Mouse (Mus musculus) hindbrain, embryonic 11.5 days (tissue): ENCODE measurements around the gene Cyp17a1. TPM values are rescaled to one million over a fixed set of nuclear protein-coding genes. Genes with fewer than 3 reads are reported as not detected.

Experiments used
- ATAC-seq: fragments of 200-750 bp; cut with Nextera tagmentation; 2 replicates; pipeline ENCODE4 v1.8.0; 2017; ENCODE audit warnings: mild to moderate bottlenecking, moderate TSS enrichment, moderate library complexity; ENCODE audit not compliant: low FRiP score
- DNase-seq: peaks from one replicate; pipeline ENCODE4 v3.0.0-alpha.2; 2015; ENCODE audit warnings: low spot score
- H3K27ac ChIP-seq: fragments of 300-500 bp; sonication (generic); 2 replicates; pipeline ENCODE4 v1.5.1; 2014; ENCODE audit warnings: mild to moderate bottlenecking, low read depth, low read length
- H3K27me3 ChIP-seq: fragments of 300-500 bp; sonication (generic); 2 replicates; pipeline ENCODE4 v1.6.1; 2014; ENCODE audit warnings: mild to moderate bottlenecking, low read length, moderate library complexity, mixed read lengths; ENCODE audit not compliant: control insufficient read depth, insufficient read depth
- H3K36me3 ChIP-seq: fragments of 300-500 bp; sonication (generic); 2 replicates; pipeline ENCODE4 v1.6.1; 2014; ENCODE audit warnings: mild to moderate bottlenecking, low read length, moderate library complexity, mixed read lengths; ENCODE audit not compliant: control insufficient read depth, insufficient read depth
- H3K4me1 ChIP-seq: fragments of 300-500 bp; sonication (generic); replicated peaks from 2 replicates; pipeline ENCODE4 v1.6.1; 2014; ENCODE audit warnings: low read length, mixed read lengths; ENCODE audit not compliant: control insufficient read depth, insufficient read depth
- H3K4me2 ChIP-seq: fragments of 300-500 bp; sonication (generic); replicated peaks from 2 replicates; pipeline ENCODE4 v1.6.1; 2014; ENCODE audit warnings: mild to moderate bottlenecking, low read depth, low read length
- H3K4me3 ChIP-seq: fragments of 300-500 bp; sonication (generic); 2 replicates; pipeline ENCODE4 v1.5.1; 2014; ENCODE audit warnings: low read depth, low read length
- H3K9ac ChIP-seq: fragments of 300-500 bp; sonication (generic); 2 replicates; pipeline ENCODE4 v1.6.1; 2014; ENCODE audit warnings: low read depth, low read length
- H3K9me3 ChIP-seq: fragments of 300-500 bp; sonication (generic); 2 replicates; pipeline ENCODE4 v1.6.1; 2016; ENCODE audit warnings: low read length; ENCODE audit not compliant: control insufficient read depth
- WGBS: fragments of 180-500 bp; shearing (Covaris S2); extraction: QIAGEN DNeasy Blood & Tissue Kit; methylation state at CpG from one replicate; pipeline ENCODE4 v1.1.7; 2014; 5-methylcytosine and 5-hydroxymethylcytosine counted together
- polyA plus RNA-seq: library from polyadenylated mRNA; unstranded; fragments of >200 nt; fragmentation: Nextera tagmentation; extraction: Ambion mirVana; gene quantifications from 2 replicates; pipeline ENCODE4 v1.2.1, GENCODE M21; 2014

Cyp17a1 gene
- polyA plus RNA-seq, result 0.29 TPM in 1 of 2 replicates, not detected in the other

DNA sequence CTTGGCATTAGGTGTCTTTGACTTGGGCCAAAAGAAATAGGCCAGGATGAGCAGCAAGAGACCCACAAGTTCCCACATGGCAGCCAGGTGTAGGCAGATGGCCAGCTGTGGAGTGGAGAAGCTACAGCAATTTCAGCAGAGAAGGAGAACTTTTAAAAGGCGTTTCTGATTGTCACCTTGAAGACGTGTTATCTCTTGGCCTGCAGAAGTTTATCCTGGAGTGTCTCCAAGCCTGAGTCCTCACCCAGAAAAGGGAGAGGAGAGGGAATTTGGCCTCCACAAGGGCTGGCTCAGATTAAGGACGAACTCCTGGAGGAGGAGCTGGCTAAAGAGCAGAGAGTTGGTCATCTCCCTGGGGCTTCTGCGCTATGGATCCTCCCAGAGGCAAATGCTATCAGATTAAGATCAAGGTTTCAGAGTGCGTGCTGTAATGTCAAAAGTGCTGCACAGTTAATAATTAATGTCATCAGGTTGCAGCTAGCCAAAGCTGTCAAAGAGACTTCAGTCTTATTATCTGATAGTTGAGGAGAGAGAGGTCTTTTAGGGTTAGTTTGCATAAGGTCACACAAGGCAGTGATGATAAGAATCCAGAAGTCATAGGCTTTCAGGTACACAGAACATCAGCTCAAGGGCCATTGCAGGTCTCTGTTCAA lies at the start of gene Cyp17a1:
TSS of gene Cyp17a1 (minus strand) at position 407 of the 653 bp plus-strand sequence.
- no peaks in the 10 kb centered on the region for H3K4me1 ChIP-seq
- no peak within 1 kb of the TSS for H3K9ac ChIP-seq
- H3K36me3 ChIP-seq, result no peaks in the 10 kb centered on the region
- H3K9me3 ChIP-seq, result no peaks in the 10 kb centered on the region
- no peak within 1 kb of the TSS for H3K27ac ChIP-seq
- ATAC-seq (no peak), DNase-seq (no peak)
- H3K27me3 ChIP-seq, result no peaks in the 10 kb centered on the region
- 72% methylated on average over 5 of the region's 5 CpGs for WGBS
- no peak within 1 kb of the TSS for H3K4me3 ChIP-seq
- no peak within 1 kb of the TSS for H3K4me2 ChIP-seq

DNA sequence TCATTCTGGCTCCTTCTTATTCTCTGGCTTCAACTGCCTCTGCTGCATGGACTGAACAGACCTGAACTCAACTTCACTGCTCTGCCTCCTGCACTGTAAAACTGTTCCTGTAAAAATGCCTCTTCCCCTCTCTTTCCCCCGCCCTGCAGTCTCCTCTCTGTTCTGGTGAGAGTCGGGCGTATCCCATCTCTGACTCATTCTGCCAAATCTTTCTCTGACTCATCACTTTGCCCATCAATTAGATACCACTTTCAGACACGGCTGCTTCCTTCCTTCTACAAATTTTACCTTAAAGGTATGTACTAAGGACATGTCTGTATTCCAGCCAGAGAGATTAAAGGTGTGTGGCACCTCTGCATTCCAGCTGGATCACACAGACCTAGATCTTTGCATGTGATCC lies 45.2 kb upstream of the Cyp17a1 start:
- DNase-seq, result no peak
- Histone ChIP-seq H3K9ac (no peak overlapping the region), H3K9me3 (no peaks in the 10 kb centered on the region), H3K4me2 (no peak overlapping the region), H3K4me1 (no peaks in the 10 kb centered on the region), H3K4me3 (no peak overlapping the region), H3K36me3 (no peaks in the 10 kb centered on the region), H3K27me3 (no peaks in the 10 kb centered on the region), H3K27ac (no peak overlapping the region)
- ATAC-seq, result no peak
- 87% methylated on average over 4 of the region's 4 CpGs for WGBS

DNA sequence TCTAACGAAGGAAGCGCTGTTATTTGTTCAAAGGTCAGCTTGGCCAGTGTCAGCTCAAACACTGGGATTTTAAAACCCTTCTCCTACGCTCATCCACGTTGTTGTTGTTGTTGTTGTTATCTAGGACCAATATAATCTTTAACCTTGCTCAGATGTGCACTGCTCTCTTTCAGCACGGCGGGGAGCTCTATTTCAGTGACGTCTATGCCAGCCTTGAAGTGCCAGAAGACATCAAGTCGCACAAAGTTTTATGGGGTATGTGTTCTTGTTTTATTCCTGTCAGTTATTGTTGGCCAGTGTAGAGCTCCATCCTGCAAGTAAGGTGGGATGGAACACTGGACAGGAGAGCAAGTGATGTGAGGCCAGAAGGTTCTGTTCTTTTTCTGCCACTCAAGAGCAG lies 42.0 kb upstream of the Cyp17a1 start:
- no peak overlapping the region for H3K9ac ChIP-seq
- WGBS, result 91% methylated on average over 8 of the region's 8 CpGs

DNA sequence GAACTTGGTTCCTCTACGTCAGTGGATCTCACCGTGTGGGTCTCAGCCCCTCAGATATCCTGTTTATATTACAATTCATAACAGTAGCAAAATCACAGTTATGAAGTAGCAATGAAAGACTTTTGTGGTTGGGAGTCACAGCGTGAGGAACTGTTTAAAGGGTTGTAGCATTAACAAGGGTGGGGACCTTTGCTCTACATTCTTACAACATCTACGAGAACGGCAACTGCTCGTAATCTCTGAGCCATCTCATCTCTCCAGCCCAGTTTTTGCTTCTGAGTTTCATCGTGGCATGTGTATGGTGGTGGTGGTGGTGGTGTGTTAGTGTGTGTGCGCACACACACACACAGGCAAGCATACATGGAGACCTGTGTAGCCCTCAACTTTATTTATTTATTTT lies 41.3 kb upstream of the Cyp17a1 start:
- H3K27me3 ChIP-seq, result no peaks in the 10 kb centered on the region
- WGBS, result 93% methylated on average over 8 of the region's 8 CpGs
- H3K4me3 ChIP-seq, result no peak overlapping the region

More for the DNA sequence above, 42.0 kb upstream of the Cyp17a1 start:
- Histone ChIP-seq H3K9me3 (no peaks in the 10 kb centered on the region), H3K4me3 (no peak overlapping the region), H3K4me1 (no peaks in the 10 kb centered on the region), H3K4me2 (no peak overlapping the region), H3K36me3 (no peaks in the 10 kb centered on the region), H3K27me3 (no peaks in the 10 kb centered on the region), H3K27ac (no peak overlapping the region)
- ATAC-seq (no peak), DNase-seq (no peak)

DNA sequence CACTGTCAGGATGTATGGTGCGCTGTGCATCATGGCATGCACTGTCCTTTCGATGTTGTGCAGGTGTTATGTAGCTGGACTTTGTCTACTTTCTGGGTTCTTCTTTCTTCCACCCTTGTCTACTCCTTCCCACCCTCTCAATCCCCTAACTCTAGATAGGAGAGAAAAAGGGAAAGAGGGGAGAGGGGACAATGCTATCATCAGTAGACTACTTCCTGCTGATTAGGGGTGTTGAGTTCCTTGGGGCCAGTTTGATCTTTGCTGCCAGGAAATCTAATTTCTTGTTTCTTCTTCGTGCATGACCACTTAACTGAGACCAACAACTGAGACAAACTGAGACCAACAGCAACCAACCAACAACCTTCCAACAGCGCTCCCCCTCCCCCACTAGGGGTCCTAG lies 37.6 kb upstream of the Cyp17a1 start:
- Histone ChIP-seq H3K36me3 (no peaks in the 10 kb centered on the region), H3K27ac (no peak overlapping the region), H3K4me2 (no peak overlapping the region), H3K9me3 (no peaks in the 10 kb centered on the region), H3K4me1 (no peaks in the 10 kb centered on the region), H3K27me3 (no peaks in the 10 kb centered on the region), H3K9ac (no peak overlapping the region), H3K4me3 (no peak overlapping the region)
- DNase-seq (no peak), ATAC-seq (no peak)
- WGBS, result 93% methylated on average over 4 of the region's 4 CpGs

More for the DNA sequence above, 41.3 kb upstream of the Cyp17a1 start:
- Histone ChIP-seq H3K4me1 (no peaks in the 10 kb centered on the region), H3K9me3 (no peaks in the 10 kb centered on the region), H3K9ac (no peak overlapping the region), H3K36me3 (no peaks in the 10 kb centered on the region), H3K4me2 (no peak overlapping the region), H3K27ac (no peak overlapping the region)
- DNase-seq (no peak), ATAC-seq (no peak)

DNA sequence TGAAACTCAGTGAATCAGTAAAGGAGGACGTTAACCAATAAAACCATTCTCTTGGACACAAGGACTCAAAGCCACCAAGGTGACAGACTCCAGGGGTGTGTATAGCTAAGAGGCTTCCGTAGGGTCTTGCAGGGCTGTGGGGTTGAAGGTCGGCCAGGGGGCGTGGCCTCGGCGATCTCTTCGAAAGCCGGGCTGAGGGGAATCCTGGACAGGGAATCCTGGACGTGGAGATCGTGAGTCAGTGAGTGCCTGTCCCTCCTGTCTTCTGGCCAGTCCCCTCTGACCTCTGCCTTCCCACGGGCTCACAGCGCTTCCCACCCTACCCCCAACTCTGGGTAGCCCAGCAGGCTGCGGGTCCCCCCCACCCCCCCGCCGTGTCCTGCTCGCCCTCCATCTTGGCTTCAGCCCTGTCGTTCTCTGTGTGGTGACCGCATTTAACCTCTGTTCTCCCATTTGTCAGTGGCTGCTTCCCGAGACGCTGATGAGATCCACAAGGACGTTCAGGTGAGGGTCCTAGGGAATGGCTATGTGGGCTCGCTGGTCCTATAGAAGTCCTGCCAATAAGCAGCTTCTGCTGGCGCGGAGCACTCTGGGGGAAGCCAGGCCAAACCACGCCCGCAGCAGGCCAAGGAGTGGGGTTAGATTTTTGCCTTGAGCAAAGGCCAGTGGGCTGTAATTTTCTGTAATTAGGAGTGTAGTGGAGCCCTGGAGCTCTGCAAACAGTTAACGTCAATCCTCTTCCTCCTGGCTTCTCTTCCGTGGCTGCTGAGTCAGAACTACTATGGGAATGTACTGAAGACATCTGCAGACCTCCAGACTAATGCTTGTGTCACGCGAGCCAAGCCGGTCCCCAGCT lies 34.6 kb upstream of the Cyp17a1 start, which contains the start of gene As3mt:
TSS of gene As3mt (plus strand) at position 163 of the 856 bp plus-strand sequence.
- ATAC-seq, result peak; percentile 61
- WGBS, result 15% methylated on average over 30 of the region's 31 CpGs
- H3K4me3 ChIP-seq, result peak within 1 kb of the TSS; percentile 46
- DNase-seq, result peak; percentile 75
- no peaks in the 10 kb centered on the region for H3K4me1 ChIP-seq
- H3K27ac ChIP-seq, result 0 out of 2 replicates have a peak within 1 kb of the TSS, but pooled peaks have one; percentile 30
- H3K9me3 ChIP-seq, result no peaks in the 10 kb centered on the region
- H3K36me3 ChIP-seq, result no peaks in the 10 kb centered on the region
- H3K9ac ChIP-seq, result peak within 1 kb of the TSS; percentile 50
- no peaks in the 10 kb centered on the region for H3K27me3 ChIP-seq
- peak within 1 kb of the TSS; percentile 55 for H3K4me2 ChIP-seq

DNA sequence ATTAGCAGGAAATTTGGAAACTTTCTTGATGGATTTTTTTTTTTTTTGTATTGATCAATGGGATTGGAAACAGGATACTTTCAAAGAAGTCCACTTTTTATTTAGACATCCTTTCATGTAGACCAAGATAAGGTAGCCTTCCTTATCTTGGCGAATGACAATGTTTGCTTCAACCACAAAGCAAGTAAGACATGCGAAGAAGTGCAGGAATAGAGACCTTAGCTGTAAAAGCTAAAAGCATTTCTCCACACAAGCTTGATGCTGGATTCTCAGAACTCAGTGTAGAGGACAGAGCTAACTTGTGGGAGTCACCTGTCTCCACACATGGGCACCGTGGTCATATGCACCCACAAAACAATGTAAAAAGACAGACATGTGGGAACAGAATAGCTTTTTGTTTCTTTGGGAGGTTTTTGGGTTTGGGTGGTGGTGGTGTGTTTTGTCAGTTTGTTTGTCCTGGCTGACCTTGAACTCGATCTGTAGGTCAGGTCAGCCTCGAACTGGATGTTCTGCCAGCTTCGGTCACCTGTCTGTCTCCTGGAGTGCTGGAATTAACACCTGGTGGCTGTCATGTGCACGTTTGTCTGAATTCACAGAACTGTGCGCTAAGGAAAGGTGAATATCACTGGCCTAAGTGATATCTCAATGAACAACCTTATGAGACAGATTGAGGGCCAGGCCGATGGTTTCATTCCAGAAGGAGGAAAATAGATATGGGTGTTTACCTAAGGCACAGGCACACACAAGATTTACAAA lies 33.7 kb upstream of the Cyp17a1 start:
- Histone ChIP-seq H3K9me3 (no peaks in the 10 kb centered on the region), H3K4me3 (no peak overlapping the region; the same call in 1 of the 2 replicates), H3K9ac (no peak overlapping the region), H3K4me1 (no peaks in the 10 kb centered on the region), H3K4me2 (peak overlapping the region; percentile 55; the same call in 1 of the 2 replicates), H3K27ac (no peak overlapping the region), H3K36me3 (no peaks in the 10 kb centered on the region), H3K27me3 (no peaks in the 10 kb centered on the region)
- DNase-seq (no peak), ATAC-seq (no peak)
- WGBS, result 81% methylated on average over 9 of the region's 9 CpGs

DNA sequence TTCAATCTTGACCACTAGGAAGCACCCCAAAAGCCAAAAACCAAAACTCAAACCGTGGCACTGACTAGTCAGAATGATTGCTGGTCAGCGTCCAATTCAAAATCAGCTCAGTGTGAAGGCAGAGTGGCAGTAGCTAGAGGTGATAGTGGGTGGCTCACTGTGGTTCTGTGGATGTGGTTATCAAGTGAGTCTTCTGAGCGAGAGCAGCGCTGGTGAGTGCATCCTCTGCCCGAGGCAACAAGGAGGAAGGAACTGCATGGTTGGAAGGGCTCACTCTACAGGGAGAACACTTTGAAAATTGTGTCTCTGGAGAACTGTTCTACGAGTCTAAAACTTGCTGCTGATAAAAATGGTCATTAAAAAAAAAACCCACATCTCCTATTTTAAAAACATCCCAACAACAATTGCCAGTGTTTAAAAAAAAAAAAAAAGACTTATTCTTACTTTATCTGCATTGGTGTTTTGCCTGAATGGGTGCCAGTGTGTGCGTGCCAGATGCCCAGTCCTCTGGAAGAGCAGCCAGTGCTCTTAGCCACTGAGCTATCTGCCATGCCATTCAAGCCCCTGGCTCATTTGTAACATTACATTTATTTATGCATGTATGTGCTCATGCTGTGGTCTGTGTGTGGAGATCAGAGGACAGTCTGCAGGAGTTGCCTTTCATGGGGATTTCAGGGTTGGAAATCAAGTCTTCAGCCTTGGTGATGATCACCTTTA lies 33.0 kb upstream of the Cyp17a1 start:
- Histone ChIP-seq H3K27ac (no peak overlapping the region), H3K36me3 (no peaks in the 10 kb centered on the region), H3K4me3 (no peak overlapping the region), H3K9me3 (no peaks in the 10 kb centered on the region), H3K4me2 (no peak overlapping the region), H3K4me1 (no peaks in the 10 kb centered on the region), H3K27me3 (no peaks in the 10 kb centered on the region), H3K9ac (no peak overlapping the region)
- ATAC-seq (no peak), DNase-seq (no peak)
- WGBS, result 69% methylated on average over 7 of the region's 7 CpGs
